Mouse (Mus musculus): ENCODE data around the gene Cant1. TPM values are rescaled to one million over a fixed set of nuclear protein-coding genes. Genes with fewer than 3 reads are reported as not detected.

The Cant1 gene
- polyA plus RNA-seq, 1 experiment from 2014 or later = 19.2 TPM

DNA sequence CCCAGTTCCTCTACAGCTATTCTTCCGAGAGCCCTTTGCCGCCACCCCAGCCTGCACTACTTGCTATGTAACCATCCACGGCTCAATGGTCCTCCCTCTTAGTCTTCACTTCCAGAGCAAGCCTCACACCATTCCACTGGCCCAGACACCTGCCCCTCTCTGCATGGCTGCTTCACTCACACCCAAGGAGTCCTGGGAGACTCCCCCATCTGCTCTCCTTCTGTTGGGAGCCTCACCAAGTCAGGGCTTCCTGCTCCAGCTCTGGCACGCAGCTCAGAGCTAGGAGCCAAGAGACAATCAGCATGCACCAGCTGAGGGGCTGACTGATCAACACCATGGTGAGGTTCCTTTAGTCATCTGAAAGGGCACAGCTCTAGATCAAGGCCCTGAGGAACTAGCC lies 5.8 kb downstream of the Cant1 start:
- peaks cover 3 to 7% of the 10 kb centered on the region in 2 experiments for H3K4me1 ChIP-seq (ENCODE audit: control insufficient read depth in 2 of 2, insufficient read depth in 2 of 2, low read length in 2 of 2)
- peaks cover 75% of the 10 kb centered on the region for H3K36me3 ChIP-seq (ENCODE audit: control insufficient read depth, insufficient read depth, low read length)

DNA sequence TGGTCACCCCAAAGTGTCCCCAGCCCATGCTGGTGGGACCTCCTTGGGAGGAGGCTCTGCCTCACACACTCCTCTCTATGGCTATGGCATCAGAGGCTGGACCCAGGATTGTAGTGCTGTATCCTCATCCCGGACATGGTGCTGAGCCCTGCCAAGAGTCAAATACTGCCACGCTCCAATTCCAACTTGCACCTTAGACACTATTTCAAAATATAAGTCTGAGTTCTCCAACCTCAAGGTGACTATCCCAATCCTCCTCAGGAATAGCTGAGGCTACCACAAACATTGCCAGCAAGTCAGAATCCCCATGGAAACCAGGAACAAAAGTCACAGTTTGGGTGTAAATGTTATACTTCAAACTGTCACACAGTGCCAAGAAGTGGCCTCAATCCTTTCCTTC lies 6.3 kb downstream of the Cant1 start:
- 77% methylated on average over 2 of the region's 2 CpGs for WGBS
- H3K36me3 ChIP-seq (ENCODE audit: control insufficient read depth, insufficient read depth, low read length) = peaks cover 79% of the 10 kb centered on the region
- H3K9ac ChIP-seq (ENCODE audit: low read length) = no peak overlapping the region
- H3K27me3 ChIP-seq (ENCODE audit: control insufficient read depth, insufficient read depth, low read length) = no peaks in the 10 kb centered on the region
- H3K9me3 ChIP-seq (ENCODE audit: control insufficient read depth, low read length) = no peaks in the 10 kb centered on the region
- H3K4me1 ChIP-seq (ENCODE audit: control insufficient read depth in 2 of 2, insufficient read depth in 2 of 2, low read length in 2 of 2) = peaks cover 0 to 3% of the 10 kb centered on the region in 2 experiments; a peak in 1 of 4 replicates
- H3K27ac ChIP-seq (replicated peaks in 1 of 2; ENCODE audit: control insufficient read depth in 1 of 2, insufficient read depth in 1 of 2, low read depth in 2 of 2, low read length in 2 of 2) = no peak overlapping the region
- no peak overlapping the region for H3K4me2 ChIP-seq (ENCODE audit: low read length)
- no peak for ATAC-seq (ENCODE audit: insufficient number of reproducible peaks, insufficient read depth, low FRiP score, low read depth)
- H3K4me3 ChIP-seq (ENCODE audit: control insufficient read depth in 1 of 2, insufficient read depth in 1 of 2, low read depth in 1 of 2, low read length in 2 of 2) = no peak overlapping the region

More for the DNA sequence above, 5.8 kb downstream of the Cant1 start:
- no peak overlapping the region for H3K4me3 ChIP-seq (ENCODE audit: control insufficient read depth in 1 of 2, insufficient read depth in 1 of 2, low read depth in 1 of 2, low read length in 2 of 2)
- no peak overlapping the region for H3K4me2 ChIP-seq (ENCODE audit: low read length)
- 82% methylated on average over 4 of the region's 4 CpGs for WGBS
- no peak for ATAC-seq (ENCODE audit: insufficient number of reproducible peaks, insufficient read depth, low FRiP score, low read depth)
- H3K9me3 ChIP-seq (ENCODE audit: control insufficient read depth, low read length) = no peaks in the 10 kb centered on the region
- no peak overlapping the region for H3K9ac ChIP-seq (ENCODE audit: low read length)
- no peak overlapping the region for H3K27ac ChIP-seq (replicated peaks in 1 of 2; ENCODE audit: control insufficient read depth in 1 of 2, insufficient read depth in 1 of 2, low read depth in 2 of 2, low read length in 2 of 2)
- no peaks in the 10 kb centered on the region for H3K27me3 ChIP-seq (ENCODE audit: control insufficient read depth, insufficient read depth, low read length)

DNA sequence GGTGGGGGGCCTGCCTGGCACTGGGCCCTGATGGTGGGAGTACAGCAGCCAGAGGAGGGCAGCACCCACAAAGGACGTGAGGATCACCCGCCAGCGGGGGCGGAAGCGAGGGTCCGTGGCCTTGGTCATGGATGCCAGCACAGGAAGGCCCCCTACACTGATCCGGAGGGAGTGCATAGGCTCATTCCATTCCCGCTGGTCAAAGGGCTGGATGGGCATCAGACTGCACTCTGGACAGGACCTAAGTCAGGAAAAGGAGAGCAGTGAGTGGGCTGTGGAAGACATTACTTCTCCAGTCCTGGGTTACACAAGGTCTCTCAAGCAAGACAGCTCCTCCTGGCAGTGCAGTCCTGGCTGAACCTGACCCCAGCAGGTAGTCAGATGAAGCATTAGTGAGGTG lies 7.6 kb downstream of the Cant1 start:
- no peak overlapping the region for H3K4me2 ChIP-seq (ENCODE audit: low read length)
- H3K9me3 ChIP-seq (ENCODE audit: control insufficient read depth, low read length) = no peaks in the 10 kb centered on the region
- H3K4me1 ChIP-seq (ENCODE audit: control insufficient read depth in 2 of 2, insufficient read depth in 2 of 2, low read length in 2 of 2) = no peaks in the 10 kb centered on the region; a peak in 1 of 4 replicates
- H3K27ac ChIP-seq (replicated peaks in 1 of 2; ENCODE audit: control insufficient read depth in 1 of 2, insufficient read depth in 1 of 2, low read depth in 2 of 2, low read length in 2 of 2) = no peak overlapping the region
- H3K4me3 ChIP-seq (ENCODE audit: control insufficient read depth in 1 of 2, insufficient read depth in 1 of 2, low read depth in 1 of 2, low read length in 2 of 2) = no peak overlapping the region
- WGBS = 92% methylated on average over 8 of the region's 8 CpGs
- H3K9ac ChIP-seq (ENCODE audit: low read length) = no peak overlapping the region
- ATAC-seq (ENCODE audit: insufficient number of reproducible peaks, insufficient read depth, low FRiP score, low read depth) = no peak
- H3K36me3 ChIP-seq (ENCODE audit: control insufficient read depth, insufficient read depth, low read length) = peaks cover 84% of the 10 kb centered on the region
- H3K27me3 ChIP-seq (ENCODE audit: control insufficient read depth, insufficient read depth, low read length) = no peaks in the 10 kb centered on the region

DNA sequence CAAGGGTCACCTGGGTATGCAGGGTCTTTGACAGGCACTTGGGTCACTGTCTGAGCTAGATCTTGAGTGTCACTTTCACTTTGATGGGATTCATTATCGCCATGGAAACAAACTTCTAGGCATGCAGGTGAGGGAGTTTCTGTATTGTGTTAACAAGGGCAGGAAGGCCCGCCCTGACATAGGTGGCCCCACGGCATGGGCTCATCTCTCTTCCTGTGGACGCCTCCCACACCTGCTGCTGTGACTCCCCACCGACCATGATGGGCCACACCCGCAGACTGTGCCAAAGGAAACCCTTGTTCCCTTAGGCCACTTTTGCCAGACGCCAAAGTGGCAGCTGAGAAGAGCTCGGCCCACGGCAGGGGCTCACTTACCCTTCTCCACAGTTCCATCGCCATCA lies 8.4 kb downstream of the Cant1 start:
- H3K27me3 ChIP-seq (ENCODE audit: control insufficient read depth, insufficient read depth, low read length) = no peaks in the 10 kb centered on the region
- H3K36me3 ChIP-seq (ENCODE audit: control insufficient read depth, insufficient read depth, low read length) = peaks cover 82% of the 10 kb centered on the region
- WGBS = 91% methylated on average over 10 of the region's 10 CpGs
- H3K4me2 ChIP-seq (ENCODE audit: low read length) = no peak overlapping the region
- no peak overlapping the region for H3K9ac ChIP-seq (ENCODE audit: low read length)
- H3K27ac ChIP-seq (replicated peaks in 1 of 2; ENCODE audit: control insufficient read depth in 1 of 2, insufficient read depth in 1 of 2, low read depth in 2 of 2, low read length in 2 of 2) = no peak overlapping the region
- H3K4me3 ChIP-seq (ENCODE audit: control insufficient read depth in 1 of 2, insufficient read depth in 1 of 2, low read depth in 1 of 2, low read length in 2 of 2) = no peak overlapping the region
- no peak for ATAC-seq (ENCODE audit: insufficient number of reproducible peaks, insufficient read depth, low FRiP score, low read depth)
- H3K4me1 ChIP-seq (ENCODE audit: control insufficient read depth in 2 of 2, insufficient read depth in 2 of 2, low read length in 2 of 2) = no peaks in the 10 kb centered on the region; a peak in 1 of 4 replicates
- no peaks in the 10 kb centered on the region for H3K9me3 ChIP-seq (ENCODE audit: control insufficient read depth, low read length)

DNA sequence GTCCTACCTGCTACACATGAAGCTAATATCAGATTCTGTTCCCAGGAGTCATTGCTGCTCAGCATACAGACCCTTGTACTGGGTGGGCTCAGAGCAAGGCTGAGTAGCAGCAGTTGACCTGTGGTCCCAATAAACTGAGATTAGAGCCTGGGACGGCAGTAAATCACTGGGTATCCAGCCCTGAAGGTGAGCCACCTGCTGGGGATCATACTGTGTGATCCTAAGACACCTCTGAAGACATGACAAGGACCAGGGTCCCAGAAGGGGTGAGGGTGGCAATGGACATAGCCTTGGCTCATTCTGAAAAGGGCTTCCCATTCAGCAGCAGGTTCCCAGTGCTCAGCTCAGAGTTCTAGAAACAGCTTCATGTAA lies 8.8 kb downstream of the Cant1 start:
- Histone ChIP-seq H3K4me1 (ENCODE audit: control insufficient read depth in 2 of 2, insufficient read depth in 2 of 2, low read length in 2 of 2) (no peaks in the 10 kb centered on the region; a peak in 1 of 4 replicates), H3K27me3 (ENCODE audit: control insufficient read depth, insufficient read depth, low read length) (no peaks in the 10 kb centered on the region), H3K9me3 (ENCODE audit: control insufficient read depth, low read length) (no peaks in the 10 kb centered on the region), H3K27ac (replicated peaks in 1 of 2; ENCODE audit: control insufficient read depth in 1 of 2, insufficient read depth in 1 of 2, low read depth in 2 of 2, low read length in 2 of 2) (no peak overlapping the region), H3K4me2 (ENCODE audit: low read length) (no peak overlapping the region), H3K36me3 (ENCODE audit: control insufficient read depth, insufficient read depth, low read length) (peaks cover 78% of the 10 kb centered on the region), H3K4me3 (ENCODE audit: control insufficient read depth in 1 of 2, insufficient read depth in 1 of 2, low read depth in 1 of 2, low read length in 2 of 2) (no peak overlapping the region), H3K9ac (ENCODE audit: low read length) (no peak overlapping the region)
- WGBS = 59% methylated on average over 1 of the region's 1 CpGs
- ATAC-seq (ENCODE audit: insufficient number of reproducible peaks, insufficient read depth, low FRiP score, low read depth) = no peak

DNA sequence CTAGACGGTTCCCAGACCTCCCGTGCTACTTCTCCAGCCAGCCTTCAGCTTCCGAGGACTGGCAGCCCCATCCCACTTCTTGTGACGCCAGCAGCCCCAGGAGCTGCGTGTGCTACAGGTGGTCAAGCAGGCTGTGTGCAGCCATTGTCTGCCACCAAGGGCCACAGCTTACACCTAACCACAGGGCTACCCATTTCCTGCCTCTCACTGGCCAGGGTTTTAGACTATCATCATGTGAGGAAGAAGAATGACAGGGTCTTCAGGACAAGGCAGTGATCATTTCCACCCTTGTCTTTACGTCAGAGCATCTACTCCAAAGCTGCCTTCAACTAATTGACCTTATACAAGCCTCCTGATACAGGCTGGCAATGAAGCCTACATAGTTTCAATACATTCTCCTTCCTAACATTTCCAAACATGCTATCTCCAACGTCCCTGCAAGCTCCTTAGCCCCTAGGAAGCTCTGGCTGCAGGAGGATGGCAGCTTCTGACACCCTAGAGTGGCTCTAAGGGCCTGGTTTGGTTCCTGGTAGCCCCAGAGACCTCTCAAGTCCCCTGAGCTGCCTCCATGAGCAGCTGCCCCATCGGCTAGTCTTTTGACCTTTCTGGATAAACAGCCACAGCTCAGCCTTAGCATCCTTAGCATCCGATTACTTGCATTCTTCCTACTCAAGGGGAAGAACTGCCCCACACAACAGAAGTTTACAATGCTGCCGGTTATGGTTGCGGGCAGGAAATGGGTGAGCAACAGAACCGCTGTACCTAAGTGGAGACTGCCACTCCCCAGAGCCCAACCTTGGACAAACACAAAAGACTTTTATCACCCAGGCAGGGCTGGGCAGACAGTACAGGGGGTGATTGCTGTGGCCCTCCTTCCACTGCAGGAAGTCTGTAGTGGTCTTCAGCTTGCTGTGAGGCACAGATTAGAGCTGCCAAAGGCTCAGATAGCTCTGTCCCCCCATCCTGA lies 9.5 kb downstream of the Cant1 start:
- WGBS = 68% methylated on average over 12 of the region's 12 CpGs
- Histone ChIP-seq H3K9ac (ENCODE audit: low read length) (no peak overlapping the region), H3K36me3 (ENCODE audit: control insufficient read depth, insufficient read depth, low read length) (peaks cover 73% of the 10 kb centered on the region), H3K4me1 (ENCODE audit: control insufficient read depth in 2 of 2, insufficient read depth in 2 of 2, low read length in 2 of 2) (no peaks in the 10 kb centered on the region; a peak in 1 of 4 replicates), H3K4me2 (ENCODE audit: low read length) (no peak overlapping the region), H3K27me3 (ENCODE audit: control insufficient read depth, insufficient read depth, low read length) (no peaks in the 10 kb centered on the region), H3K9me3 (ENCODE audit: control insufficient read depth, low read length) (no peaks in the 10 kb centered on the region), H3K27ac (replicated peaks in 1 of 2; ENCODE audit: control insufficient read depth in 1 of 2, insufficient read depth in 1 of 2, low read depth in 2 of 2, low read length in 2 of 2) (no peak overlapping the region), H3K4me3 (ENCODE audit: control insufficient read depth in 1 of 2, insufficient read depth in 1 of 2, low read depth in 1 of 2, low read length in 2 of 2) (no peak overlapping the region)
- ATAC-seq (ENCODE audit: insufficient number of reproducible peaks, insufficient read depth, low FRiP score, low read depth) = no peak

DNA sequence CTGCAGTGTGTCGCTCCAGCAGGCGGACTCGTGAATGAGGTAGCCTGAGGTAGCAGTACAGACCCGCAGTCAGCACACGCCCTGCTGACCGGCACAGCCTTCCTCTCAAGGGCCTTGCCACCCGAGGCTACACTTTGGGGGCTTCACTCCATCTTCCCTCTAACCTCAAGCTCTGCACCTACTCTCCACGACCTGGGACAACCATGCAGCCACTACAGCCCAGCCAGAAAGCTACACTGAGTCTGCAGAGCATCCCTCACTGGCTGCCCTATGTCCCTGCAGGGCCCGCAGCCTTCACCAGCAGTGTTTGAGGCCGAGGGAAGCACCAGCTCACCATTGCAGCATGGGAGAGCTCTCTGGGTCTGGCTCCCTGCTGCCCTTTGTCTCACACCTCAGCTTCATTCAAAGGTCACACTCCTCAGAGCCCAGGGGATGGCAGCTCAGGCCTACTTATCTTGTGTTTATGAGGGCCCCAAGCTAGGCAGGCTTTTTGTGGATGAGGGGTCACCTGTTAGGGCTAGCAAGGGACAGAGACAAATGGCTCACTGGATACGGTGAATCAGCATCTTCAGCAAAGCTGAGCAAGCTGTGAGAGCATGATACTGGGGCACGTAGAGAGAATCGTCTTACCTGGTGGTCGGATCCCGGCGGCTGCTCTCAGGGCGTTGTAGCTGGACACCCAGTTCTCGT lies 10.7 kb downstream of the Cant1 start:
- Histone ChIP-seq H3K9me3 (ENCODE audit: control insufficient read depth, low read length) (no peaks in the 10 kb centered on the region), H3K36me3 (ENCODE audit: control insufficient read depth, insufficient read depth, low read length) (peaks cover 63% of the 10 kb centered on the region), H3K9ac (ENCODE audit: low read length) (no peak overlapping the region), H3K4me2 (ENCODE audit: low read length) (no peak overlapping the region), H3K4me1 (ENCODE audit: control insufficient read depth in 2 of 2, insufficient read depth in 2 of 2, low read length in 2 of 2) (no peaks in the 10 kb centered on the region; a peak in 1 of 4 replicates), H3K27me3 (ENCODE audit: control insufficient read depth, insufficient read depth, low read length) (no peaks in the 10 kb centered on the region), H3K27ac (replicated peaks in 1 of 2; ENCODE audit: control insufficient read depth in 1 of 2, insufficient read depth in 1 of 2, low read depth in 2 of 2, low read length in 2 of 2) (no peak overlapping the region), H3K4me3 (ENCODE audit: control insufficient read depth in 1 of 2, insufficient read depth in 1 of 2, low read depth in 1 of 2, low read length in 2 of 2) (no peak overlapping the region)
- WGBS = 71% methylated on average over 18 of the region's 18 CpGs
- ATAC-seq (ENCODE audit: insufficient number of reproducible peaks, insufficient read depth, low FRiP score, low read depth) = no peak
